Comparison of ENCODE assay signal across 37 mouse cellular contexts in genomic region chr3:37257776-37258175, GRCm38 (mm10). TPM values are rescaled to one million over a fixed set of nuclear protein-coding genes. Genes with fewer than 3 reads are reported as not detected.
"Had no signal": no experiment of that assay in that cellular context is flagged by ENCODE, and none has a peak within 500 bp of the region (broad histone marks: within the 10 kb centered on the region; RNA-seq: fewer than 3 reads in every experiment).

No protein-coding gene starts in this region.

- ATAC-seq: hindbrain, embryonic 16.5 days; inflammation-experienced regulatory T-cells, adult 6 months; intestine, embryonic 15.5 days; intestine, postnatal 0 days had no signal

- H3K4me2 ChIP-seq: heart, embryonic 11.5 days; heart, embryonic 13.5 days; heart, embryonic 15.5 days; hindbrain, embryonic 12.5 days; hindbrain, embryonic 14.5 days; intestine, embryonic 15.5 days; limb, embryonic 12.5 days; liver, embryonic 11.5 days; liver, embryonic 13.5 days; liver, embryonic 15.5 days had no signal

- H3K9ac ChIP-seq: heart, embryonic 13.5 days; heart, embryonic 15.5 days; hindbrain, embryonic 12.5 days; hindbrain, embryonic 14.5 days; intestine, embryonic 15.5 days; limb, embryonic 12.5 days; liver, embryonic 13.5 days; liver, embryonic 15.5 days had no signal

- H3K27me3 ChIP-seq: heart, embryonic 13.5 days; heart, embryonic 15.5 days; hindbrain, embryonic 12.5 days; intestine, embryonic 15.5 days; limb, embryonic 12.5 days; liver, embryonic 13.5 days; liver, embryonic 15.5 days had no signal

- H3K9me3 ChIP-seq: heart, embryonic 13.5 days; heart, embryonic 15.5 days; hindbrain, embryonic 10.5 days; hindbrain, embryonic 12.5 days; intestine, embryonic 15.5 days; limb, embryonic 10.5 days; limb, embryonic 12.5 days; liver, embryonic 13.5 days; liver, embryonic 15.5 days had no signal

- DNase-seq: gastrocnemius, adult 2 months; gastrocnemius, postnatal 10 days; gastrocnemius, postnatal 25 days; heart, adult 18-20 months; heart, postnatal 4 days; kidney, adult 18-20 months; kidney, adult 8-10 months; kidney, postnatal 10 days; kidney, postnatal 25 days; kidney, postnatal 4 days; liver; liver, embryonic 13.5 days had no signal

- H3K4me1 ChIP-seq: heart, embryonic 15.5 days; hindbrain, embryonic 10.5 days; hindbrain, embryonic 12.5 days; intestine, embryonic 15.5 days; limb, embryonic 10.5 days; limb, embryonic 12.5 days had no signal

- H3K4me3 ChIP-seq: gastrocnemius, adult 2 months; heart, embryonic 13.5 days; heart, embryonic 15.5 days; hindbrain, embryonic 10.5 days; hindbrain, embryonic 12.5 days; intestine, embryonic 15.5 days; layer of hippocampus, adult 2 months; left cerebral cortex, adult 2 months; limb, embryonic 10.5 days; limb, embryonic 12.5 days; liver, embryonic 13.5 days; liver, embryonic 15.5 days had no signal

- H3K36me3 ChIP-seq: heart, embryonic 13.5 days; heart, embryonic 15.5 days; hindbrain, embryonic 10.5 days; hindbrain, embryonic 12.5 days; intestine, embryonic 15.5 days; limb, embryonic 10.5 days; limb, embryonic 12.5 days; liver, embryonic 13.5 days; liver, embryonic 15.5 days had no signal

- H3K27ac ChIP-seq: gastrocnemius, adult 2 months; heart, embryonic 13.5 days; heart, embryonic 15.5 days; hindbrain, embryonic 10.5 days; hindbrain, embryonic 12.5 days; hindbrain, embryonic 14.5 days; intestine, embryonic 15.5 days; layer of hippocampus, adult 2 months; left cerebral cortex, adult 2 months; limb, embryonic 10.5 days; limb, embryonic 12.5 days; liver, embryonic 13.5 days; liver, embryonic 15.5 days had no signal

RNA-seq across cellular contexts. Expression of gene Il21, which starts 25.3 kb away (rescaled TPM):
- total RNA-seq: gastrocnemius, adult 2 months; gastrocnemius, postnatal 10 days; gastrocnemius, postnatal 25 days; gastrocnemius, postnatal 4 days; granulocyte monocyte progenitor cell, adult 5-6 weeks; heart, adult 18-20 months; heart, adult 8-10 months; heart, postnatal 25 days; heart, postnatal 4 days; left cerebral cortex, postnatal 36 days had no signal
- polyA plus RNA-seq: heart, embryonic 11.5 days; heart, embryonic 13.5 days; heart, embryonic 15.5 days; heart, postnatal 0 days; hindbrain, embryonic 10.5 days; hindbrain, embryonic 12.5 days; hindbrain, embryonic 14.5 days; hindbrain, embryonic 16.5 days; intestine, embryonic 15.5 days; intestine, postnatal 0 days; kidney, embryonic 14.5 days; kidney, embryonic 16.5 days; limb, embryonic 10.5 days; limb, embryonic 12.5 days; limb, embryonic 14.5 days; liver, embryonic 11.5 days; liver, embryonic 13.5 days; liver, embryonic 15.5 days had no signal
